Mouse (Mus musculus) brain, adult 2 months (tissue): ENCODE measurements around the gene Babam2.

Source experiments
- DNase-seq: peaks from one replicate; pipeline ENCODE4 v3.0.0; 2011; ENCODE audit warnings: low read depth, low spot score

Gene Babam2

GRCm38 (mm10) chr5:31882297-31882696 is 184.8 kb downstream of the Babam2 start:
- DNase-seq = peak; percentile 89

GRCm38 (mm10) chr5:31884962-31885361 is 187.5 kb downstream of the Babam2 start:
- no peak for DNase-seq

- DNase-seq = no peak
Observed at GRCm38 (mm10) chr5:31887590-31887989, 190.1 kb downstream of the Babam2 start.

- peak; percentile 31 for DNase-seq
Observed at GRCm38 (mm10) chr5:31888341-31888740, 190.9 kb downstream of the Babam2 start.

GRCm38 (mm10) chr5:31892631-31893030 is 195.1 kb downstream of the Babam2 start:
- DNase-seq = peak; percentile 66

GRCm38 (mm10) chr5:31899901-31900300 is 202.4 kb downstream of the Babam2 start:
- no peak for DNase-seq

- DNase-seq = no peak
Observed at GRCm38 (mm10) chr5:31902144-31902543, 204.7 kb downstream of the Babam2 start.

- no peak for DNase-seq
Observed at GRCm38 (mm10) chr5:31902891-31903290, 205.4 kb downstream of the Babam2 start.

- no peak for DNase-seq
Observed at GRCm38 (mm10) chr5:31904968-31905683, 207.6 kb downstream of the Babam2 start.

GRCm38 (mm10) chr5:31905808-31906207 is 208.3 kb downstream of the Babam2 start:
- no peak for DNase-seq

GRCm38 (mm10) chr5:31906286-31906951 is 208.9 kb downstream of the Babam2 start:
- peak; percentile 33 for DNase-seq

GRCm38 (mm10) chr5:31907959-31908358 is 210.5 kb downstream of the Babam2 start:
- DNase-seq = no peak

GRCm38 (mm10) chr5:31908818-31909217 is 211.3 kb downstream of the Babam2 start:
- no peak for DNase-seq

GRCm38 (mm10) chr5:31916241-31916640 is 218.8 kb downstream of the Babam2 start:
- DNase-seq = no peak

- no peak for DNase-seq
Observed at GRCm38 (mm10) chr5:31918566-31918965, 221.1 kb downstream of the Babam2 start.

- DNase-seq = no peak
Observed at GRCm38 (mm10) chr5:31920129-31920528, 222.6 kb downstream of the Babam2 start.

- DNase-seq = peak; percentile 43
Observed at GRCm38 (mm10) chr5:31920890-31921289, 223.4 kb downstream of the Babam2 start.

GRCm38 (mm10) chr5:31924075-31924474 is 226.6 kb downstream of the Babam2 start:
- no peak for DNase-seq

- DNase-seq = no peak
Observed at GRCm38 (mm10) chr5:31926551-31926950, 229.1 kb downstream of the Babam2 start.

GRCm38 (mm10) chr5:31929007-31929406 is 231.5 kb downstream of the Babam2 start:
- DNase-seq = no peak

GRCm38 (mm10) chr5:31931127-31931625 is 233.7 kb downstream of the Babam2 start:
- DNase-seq = no peak

- no peak for DNase-seq
Observed at GRCm38 (mm10) chr5:31931637-31932036, 234.2 kb downstream of the Babam2 start.

- no peak for DNase-seq
Observed at GRCm38 (mm10) chr5:31933296-31933695, 235.8 kb downstream of the Babam2 start.
